Mouse (Mus musculus) limb, embryonic 10.5 days (tissue): ENCODE measurements around the gene Pikfyve. TPM values are rescaled to one million over a fixed set of nuclear protein-coding genes. Genes with fewer than 3 reads are reported as not detected.

Experiments
- DNase-seq: peaks from one replicate; pipeline ENCODE4 v3.0.0-alpha.2; 2017; ENCODE audit warnings: low spot score
- H3K27ac ChIP-seq: fragments of 300-500 bp; sonication (generic); 2 replicates; pipeline ENCODE4 v1.5.1; 2016; ENCODE audit warnings: mild to moderate bottlenecking
- H3K27me3 ChIP-seq: fragments of 300-500 bp; sonication (generic); 2 replicates; pipeline ENCODE4 v1.6.1; 2016; ENCODE audit warnings: low read depth, mild to moderate bottlenecking; ENCODE audit not compliant: poor library complexity, severe bottlenecking
- H3K36me3 ChIP-seq: fragments of 300-500 bp; sonication (generic); 2 replicates; pipeline ENCODE4 v1.6.1; 2016; ENCODE audit warnings: mild to moderate bottlenecking, moderate library complexity
- H3K4me1 ChIP-seq: fragments of 300-500 bp; sonication (generic); 2 replicates; pipeline ENCODE4 v1.6.1; 2016
- H3K4me3 ChIP-seq: fragments of 300-500 bp; sonication (generic); 2 replicates; pipeline ENCODE4 v1.5.1; 2016; ENCODE audit warnings: mild to moderate bottlenecking, moderate library complexity
- H3K9me3 ChIP-seq: fragments of 300-500 bp; sonication (generic); replicated peaks from 2 replicates; pipeline ENCODE4 v1.6.1; 2016; ENCODE audit warnings: mild to moderate bottlenecking
- WGBS: fragments of 180-500 bp; shearing (Covaris S2); methylation state at CpG from one replicate; pipeline ENCODE4 v1.1.7; 2016; 5-methylcytosine and 5-hydroxymethylcytosine counted together
- polyA plus RNA-seq: library from polyadenylated mRNA; unstranded; fragments of >200 nt; fragmentation: Nextera tagmentation; extraction: Ambion mirVana; gene quantifications from 2 replicates; pipeline ENCODE4 v1.2.1, GENCODE M21; 2016

Pikfyve gene
- polyA plus RNA-seq, 1 experiment from 2014 or later = 13.1 TPM

DNA sequence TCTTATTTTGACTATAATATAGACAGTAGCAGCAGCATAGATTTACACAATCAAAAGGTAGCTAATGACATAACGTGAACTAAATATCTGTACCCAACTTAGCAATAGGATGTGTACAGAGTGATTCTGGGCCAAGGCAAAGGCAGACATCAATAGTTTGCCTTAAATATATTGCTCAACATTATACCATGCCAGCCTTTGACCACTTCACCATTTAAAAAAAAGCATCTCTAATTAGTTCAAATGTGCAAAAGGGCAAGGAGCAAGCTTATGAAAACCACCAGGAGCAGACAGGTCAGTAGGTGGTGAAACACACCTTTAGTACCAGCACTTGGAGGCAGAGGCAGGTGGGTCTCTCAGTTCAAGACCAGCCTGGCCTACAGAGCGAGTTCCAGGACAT lies 12.8 kb upstream of the Pikfyve start:
- peaks cover 61% of the 10 kb centered on the region for H3K36me3 ChIP-seq
- peaks cover 11% of the 10 kb centered on the region; the same call in 1 of the 2 replicates for H3K4me1 ChIP-seq
- no peaks in the 10 kb centered on the region for H3K27me3 ChIP-seq
- no peak for DNase-seq
- 93% methylated on average over 2 of the region's 2 CpGs for WGBS
- no peak overlapping the region for H3K27ac ChIP-seq
- no peaks in the 10 kb centered on the region for H3K9me3 ChIP-seq
- H3K4me3 ChIP-seq = no peak overlapping the region

DNA sequence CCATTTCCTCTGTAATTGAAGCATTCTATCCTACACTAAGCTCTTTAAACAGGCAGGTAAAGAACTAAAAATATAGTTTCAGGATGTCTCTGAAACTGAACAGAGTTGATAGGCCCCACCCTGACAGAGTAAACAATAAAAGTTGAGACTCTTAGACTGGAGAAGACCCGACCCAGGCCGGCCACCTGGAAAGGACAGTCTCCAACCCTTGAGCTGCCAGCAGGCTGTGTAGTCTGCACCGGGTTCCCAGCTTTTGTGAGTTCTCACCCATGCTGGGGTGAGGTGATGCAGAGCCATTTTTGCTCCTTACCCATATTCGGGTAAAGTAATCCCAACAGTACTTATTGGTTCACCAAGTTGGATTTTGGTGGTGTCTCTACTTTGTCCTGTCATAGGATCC lies 10.3 kb upstream of the Pikfyve start:
- no peaks in the 10 kb centered on the region for H3K27me3 ChIP-seq
- no peak overlapping the region for H3K4me3 ChIP-seq
- no peak for DNase-seq
- peaks cover 11% of the 10 kb centered on the region; the same call in 1 of the 2 replicates for H3K4me1 ChIP-seq
- H3K27ac ChIP-seq = no peak overlapping the region
- peaks cover 36% of the 10 kb centered on the region for H3K36me3 ChIP-seq
- H3K9me3 ChIP-seq = no peaks in the 10 kb centered on the region
- 80% methylated on average over 4 of the region's 4 CpGs for WGBS

DNA sequence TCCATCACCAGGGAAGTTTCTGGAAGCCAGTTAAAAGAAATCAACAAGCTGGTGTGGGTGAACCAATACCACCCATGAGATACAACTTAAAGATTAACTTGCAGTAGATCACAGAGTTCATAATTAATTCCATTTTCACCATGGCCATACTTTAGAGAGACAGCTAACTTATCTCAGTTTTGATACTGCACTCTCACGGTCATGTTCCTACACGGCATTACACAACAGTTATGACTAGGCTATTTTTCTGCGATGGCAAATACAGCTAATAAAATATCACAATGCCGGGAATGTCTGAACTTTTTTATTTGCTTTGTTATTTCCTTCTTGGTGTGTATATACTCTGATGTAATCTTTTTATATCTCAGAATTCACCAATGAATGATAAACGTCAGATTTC lies 9.6 kb upstream of the Pikfyve start:
- H3K4me3 ChIP-seq = no peak overlapping the region
- H3K36me3 ChIP-seq = peaks cover 29% of the 10 kb centered on the region
- no peaks in the 10 kb centered on the region for H3K9me3 ChIP-seq
- H3K27ac ChIP-seq = no peak overlapping the region
- no peaks in the 10 kb centered on the region for H3K27me3 ChIP-seq
- WGBS = 89% methylated on average over 5 of the region's 5 CpGs
- no peak for DNase-seq
- H3K4me1 ChIP-seq = peaks cover 11% of the 10 kb centered on the region; the same call in 1 of the 2 replicates

DNA sequence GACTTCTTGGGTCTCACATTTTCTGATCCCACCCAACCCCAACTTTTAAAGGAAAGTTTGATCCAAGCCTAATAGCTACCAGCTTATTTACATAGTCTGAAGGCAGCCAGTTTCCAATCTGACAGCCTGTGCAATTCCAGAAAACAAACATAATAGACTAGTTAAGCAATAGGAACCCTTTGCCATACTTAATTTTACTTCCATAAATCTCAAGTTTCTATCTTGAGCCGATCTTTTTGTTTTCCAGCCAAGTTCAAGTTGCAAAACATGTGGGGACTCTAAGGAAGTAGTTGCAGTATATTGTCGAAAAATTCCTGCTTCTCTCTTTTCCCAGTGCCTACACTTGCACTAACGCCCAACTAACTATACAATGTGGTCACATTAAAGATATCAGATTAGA lies 9.0 kb upstream of the Pikfyve start:
- Histone ChIP-seq H3K27ac (no peak overlapping the region), H3K4me3 (peak overlapping the region; percentile 82), H3K36me3 (peaks cover 24% of the 10 kb centered on the region), H3K4me1 (peaks cover 11% of the 10 kb centered on the region; the same call in 1 of the 2 replicates), H3K27me3 (no peaks in the 10 kb centered on the region), H3K9me3 (no peaks in the 10 kb centered on the region)
- no peak for DNase-seq
- WGBS = 73% methylated on average over 3 of the region's 3 CpGs

DNA sequence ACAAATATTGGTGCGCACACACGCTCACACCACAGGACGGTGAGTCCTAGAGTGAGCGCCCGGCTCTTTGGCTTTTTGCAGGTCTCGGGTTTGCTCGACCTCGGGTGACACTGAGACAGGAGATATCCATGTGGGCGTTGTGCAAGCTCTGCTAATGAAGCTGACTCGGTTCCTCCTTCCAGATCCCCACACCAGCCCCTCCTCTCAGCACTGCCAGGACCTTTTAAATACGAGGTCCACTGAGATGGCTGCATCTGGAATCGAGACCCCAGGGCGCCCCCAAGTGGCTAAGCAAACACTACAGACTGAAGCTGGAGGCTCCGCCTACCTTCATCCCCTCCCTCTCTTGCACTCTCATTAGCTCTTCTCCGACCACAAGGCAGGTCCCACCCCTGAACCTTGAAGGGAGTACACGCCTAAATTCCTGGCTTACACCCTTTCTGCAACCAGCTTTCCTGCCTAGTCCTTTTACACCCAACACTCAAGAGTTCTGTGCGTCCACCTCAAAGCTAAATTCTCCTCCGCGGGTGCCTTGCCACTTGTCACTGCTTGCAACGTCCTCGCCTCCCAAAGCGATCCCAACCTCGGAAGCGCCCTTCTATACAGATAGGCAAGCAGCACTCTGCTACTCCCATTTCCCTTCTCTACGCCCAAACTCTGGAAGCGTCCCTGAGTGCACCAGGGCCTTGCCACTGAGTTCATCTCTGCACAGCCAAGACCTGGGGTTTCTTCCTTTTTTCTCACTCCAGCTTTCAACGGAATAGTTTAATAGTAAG lies 8.2 kb upstream of the Pikfyve start:
- Histone ChIP-seq H3K36me3 (peaks cover 15% of the 10 kb centered on the region), H3K27ac (peak overlapping the region; percentile 95), H3K27me3 (no peaks in the 10 kb centered on the region), H3K9me3 (no peaks in the 10 kb centered on the region), H3K4me1 (peaks cover 11% of the 10 kb centered on the region; the same call in 1 of the 2 replicates), H3K4me3 (peak overlapping the region; percentile 82)
- 8% methylated on average over 27 of the region's 27 CpGs for WGBS
- peak; percentile 91 for DNase-seq

DNA sequence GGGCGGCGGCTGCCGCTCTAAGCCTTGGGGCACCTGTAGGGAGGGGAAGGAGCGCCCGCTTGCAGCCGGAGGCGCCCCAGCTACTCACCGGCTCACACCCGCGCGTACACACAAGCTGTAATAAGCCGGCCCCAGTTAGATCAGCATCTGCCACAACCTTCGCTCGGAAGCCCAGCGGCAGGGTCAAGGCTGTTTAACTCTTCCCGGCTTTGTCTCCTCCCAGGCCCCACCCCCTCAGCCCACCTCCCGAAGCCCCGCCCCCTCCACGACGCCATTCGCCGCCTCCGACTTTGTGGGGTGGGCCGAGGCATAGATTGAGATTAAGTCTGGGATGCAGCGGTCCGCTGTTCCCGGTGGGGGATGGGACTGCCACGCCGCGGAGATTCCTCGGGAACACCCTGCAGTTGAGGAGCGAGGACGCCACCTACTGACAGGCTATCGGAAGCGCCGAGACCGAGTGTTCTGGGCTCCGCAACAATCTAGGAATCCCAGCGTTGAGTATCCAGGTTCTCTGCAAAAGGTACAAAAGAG lies 7.5 kb upstream of the Pikfyve start:
- Histone ChIP-seq H3K9me3 (no peaks in the 10 kb centered on the region), H3K4me1 (peaks cover 11% of the 10 kb centered on the region; the same call in 1 of the 2 replicates), H3K4me3 (peak overlapping the region; percentile 82), H3K36me3 (peaks cover 9% of the 10 kb centered on the region), H3K27ac (peak overlapping the region; percentile 95), H3K27me3 (no peaks in the 10 kb centered on the region)
- under 1% methylated on average over 39 of the region's 39 CpGs for WGBS
- DNase-seq = peak; percentile 97

DNA sequence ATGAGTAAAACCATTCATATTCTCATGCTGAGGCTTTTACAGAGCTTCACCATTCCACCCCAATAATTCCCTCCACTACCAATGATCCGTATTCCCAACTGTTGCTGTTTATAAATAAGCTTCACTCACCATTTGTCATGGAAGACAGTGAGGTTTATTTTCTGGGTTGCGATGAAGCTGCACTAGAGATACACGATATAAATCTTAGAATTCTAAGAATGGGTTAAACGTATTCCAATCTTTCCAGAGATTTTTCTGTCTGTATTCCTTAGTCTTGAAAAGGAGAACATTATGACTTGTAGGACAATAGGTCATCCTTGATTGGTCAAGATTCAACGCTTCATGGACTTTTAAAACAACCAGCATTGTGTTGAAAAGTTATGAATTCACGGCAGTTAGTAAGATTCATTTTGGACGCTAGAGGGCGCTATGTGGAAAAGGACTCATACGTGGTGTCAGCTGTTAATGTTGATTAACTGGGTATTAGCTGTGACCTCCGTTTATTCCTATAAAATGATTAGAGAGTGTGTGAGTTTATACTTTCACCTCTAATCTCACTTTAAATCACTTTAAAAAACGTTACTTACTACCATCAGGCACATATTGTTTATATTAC lies 6.7 kb upstream of the Pikfyve start:
- DNase-seq = peak; percentile 44
- WGBS = 8% methylated on average over 11 of the region's 11 CpGs

DNA sequence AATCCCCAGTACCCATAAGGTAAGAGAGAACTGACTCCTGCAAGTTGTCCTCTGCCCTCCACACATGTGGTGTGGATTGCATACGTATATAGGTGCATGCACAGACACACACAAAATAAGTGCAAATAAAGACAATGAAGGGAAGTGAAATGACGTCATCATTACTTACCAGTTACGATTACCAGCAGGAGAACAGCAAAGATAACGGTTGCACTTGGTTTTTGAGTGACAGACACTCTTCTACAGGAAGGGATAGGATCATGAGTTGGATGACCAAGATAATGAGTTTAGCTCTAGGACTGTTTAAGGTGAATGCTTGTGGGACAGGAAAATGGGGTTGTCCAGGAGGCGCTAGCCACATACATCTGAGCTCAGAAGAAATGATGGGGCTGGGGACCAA lies 5.0 kb upstream of the Pikfyve start:
- 95% methylated on average over 5 of the region's 5 CpGs for WGBS
- H3K27me3 ChIP-seq = no peaks in the 10 kb centered on the region
- DNase-seq = no peak
- H3K4me3 ChIP-seq = no peak overlapping the region
- H3K27ac ChIP-seq = no peak overlapping the region
- H3K9me3 ChIP-seq = no peaks in the 10 kb centered on the region
- peaks cover 15% of the 10 kb centered on the region; the same call in 1 of the 2 replicates for H3K4me1 ChIP-seq
- H3K36me3 ChIP-seq = no peaks in the 10 kb centered on the region

More for the DNA sequence above, 6.7 kb upstream of the Pikfyve start:
- H3K4me3 ChIP-seq = peak overlapping the region; percentile 82
- peaks cover 11% of the 10 kb centered on the region; the same call in 1 of the 2 replicates for H3K4me1 ChIP-seq
- H3K27ac ChIP-seq = peak overlapping the region; percentile 95
- no peaks in the 10 kb centered on the region for H3K9me3 ChIP-seq
- H3K36me3 ChIP-seq = peaks cover 1% of the 10 kb centered on the region
- H3K27me3 ChIP-seq = no peaks in the 10 kb centered on the region

DNA sequence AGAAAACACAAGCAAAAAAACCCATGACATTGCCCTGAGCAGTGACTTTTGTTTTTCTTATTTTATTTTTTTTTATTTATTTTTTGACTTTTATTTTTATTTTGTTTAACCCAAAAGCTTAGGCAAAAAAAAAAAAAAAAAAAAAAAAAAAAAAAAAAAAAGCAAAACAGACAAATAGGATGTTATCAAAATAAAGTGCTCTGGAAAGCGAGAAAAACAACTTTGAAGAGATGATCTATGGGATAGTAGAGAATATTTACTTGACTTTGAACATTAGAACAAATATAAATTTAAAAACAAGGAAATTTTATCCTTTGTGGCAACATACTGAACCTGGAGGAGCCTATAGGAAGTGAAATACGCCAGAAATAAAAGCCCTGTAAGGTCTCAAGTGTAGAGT lies 2.5 kb upstream of the Pikfyve start:
- Histone ChIP-seq H3K27ac (no peak overlapping the region), H3K4me1 (peaks cover 17% of the 10 kb centered on the region), H3K27me3 (no peaks in the 10 kb centered on the region), H3K4me3 (no peak overlapping the region), H3K36me3 (no peaks in the 10 kb centered on the region), H3K9me3 (no peaks in the 10 kb centered on the region)
- no peak for DNase-seq
- WGBS = 84% methylated on average over 2 of the region's 2 CpGs

DNA sequence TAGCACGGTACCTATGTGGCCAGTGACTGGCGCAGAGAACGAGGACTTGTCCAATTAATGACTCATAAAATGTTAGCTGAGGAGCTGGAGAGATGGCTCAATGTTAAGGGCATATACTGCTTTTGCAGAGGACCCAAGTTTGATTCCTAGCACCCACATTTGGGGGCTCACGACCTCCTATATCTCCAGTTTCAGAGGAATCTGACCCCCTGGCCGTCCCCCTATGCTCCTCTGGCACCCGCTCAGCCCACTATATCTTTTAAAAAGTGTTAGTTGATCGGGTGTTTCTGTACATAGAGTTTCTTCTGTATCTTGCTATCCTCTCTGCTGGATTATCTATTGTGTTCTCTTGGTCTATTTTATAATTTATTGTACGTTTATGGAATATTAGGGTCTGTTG lies 1.5 kb upstream of the Pikfyve start:
- DNase-seq = no peak
- no peak overlapping the region for H3K4me3 ChIP-seq
- no peaks in the 10 kb centered on the region for H3K36me3 ChIP-seq
- WGBS = 91% methylated on average over 8 of the region's 8 CpGs
- H3K9me3 ChIP-seq = no peaks in the 10 kb centered on the region
- H3K4me1 ChIP-seq = peaks cover 17% of the 10 kb centered on the region
- H3K27me3 ChIP-seq = no peaks in the 10 kb centered on the region
- H3K27ac ChIP-seq = no peak overlapping the region

DNA sequence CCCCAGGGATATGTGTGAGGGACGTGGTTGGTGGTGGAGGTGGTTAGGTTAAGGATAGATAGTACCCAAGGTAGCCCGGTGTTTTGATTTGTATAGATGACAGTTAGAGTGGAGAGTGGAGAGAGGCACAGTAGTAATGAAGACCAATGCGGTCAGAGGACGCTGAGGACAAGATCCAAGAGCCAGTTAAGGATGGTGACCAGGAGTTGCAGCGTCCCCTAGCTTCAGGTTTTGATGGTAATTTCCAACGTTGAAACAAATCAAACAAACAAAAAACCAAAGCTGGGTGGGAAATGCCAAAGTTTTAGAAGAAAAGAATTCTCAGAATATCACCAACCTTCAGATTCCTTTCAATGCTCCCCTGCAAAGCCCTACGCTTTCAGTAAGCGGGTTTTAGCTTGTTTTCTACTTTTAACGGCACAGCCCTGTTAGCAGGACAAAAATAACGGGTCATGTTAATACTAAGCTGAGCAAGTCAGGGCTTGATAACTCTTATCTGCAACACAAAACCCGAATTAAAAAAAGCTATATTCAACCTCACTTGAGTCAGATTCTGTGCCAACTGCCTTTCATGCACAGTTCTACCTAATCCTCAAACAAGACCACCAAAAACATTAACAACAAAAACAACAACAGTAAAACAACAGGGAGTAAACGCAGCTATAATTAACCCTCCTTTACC lies 818 bp upstream of the Pikfyve start:
- WGBS = 31% methylated on average over 12 of the region's 12 CpGs
- Histone ChIP-seq H3K9me3 (no peaks in the 10 kb centered on the region), H3K27ac (peak overlapping the region; percentile 90), H3K27me3 (no peaks in the 10 kb centered on the region), H3K36me3 (no peaks in the 10 kb centered on the region), H3K4me1 (peaks cover 17% of the 10 kb centered on the region), H3K4me3 (peak overlapping the region; percentile 97)
- DNase-seq = no peak

DNA sequence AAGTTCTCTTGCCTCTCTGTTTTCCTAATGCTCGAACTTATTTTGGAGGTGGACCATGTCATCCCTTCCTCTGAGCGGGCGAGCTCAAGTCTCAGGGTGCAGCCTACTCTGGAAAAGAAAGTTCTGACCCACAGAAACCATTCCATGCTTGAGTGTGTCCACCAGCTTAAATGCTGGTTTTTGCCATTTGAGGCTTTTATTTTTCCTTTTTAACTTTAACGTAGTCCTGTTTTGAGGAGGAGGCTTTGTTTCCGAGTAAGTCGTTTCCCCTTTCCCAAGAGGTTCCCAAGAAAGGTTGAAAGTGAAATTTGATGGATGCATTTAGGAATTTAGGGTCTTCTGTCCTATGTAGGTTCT lies 569 bp downstream of the Pikfyve start:
- Histone ChIP-seq H3K9me3 (no peaks in the 10 kb centered on the region), H3K4me3 (peak overlapping the region; percentile 97), H3K27me3 (no peaks in the 10 kb centered on the region), H3K36me3 (peaks cover 4% of the 10 kb centered on the region), H3K27ac (peak overlapping the region; percentile 90), H3K4me1 (peaks cover 17% of the 10 kb centered on the region)
- under 1% methylated on average over 6 of the region's 6 CpGs for WGBS
- no peak for DNase-seq

DNA sequence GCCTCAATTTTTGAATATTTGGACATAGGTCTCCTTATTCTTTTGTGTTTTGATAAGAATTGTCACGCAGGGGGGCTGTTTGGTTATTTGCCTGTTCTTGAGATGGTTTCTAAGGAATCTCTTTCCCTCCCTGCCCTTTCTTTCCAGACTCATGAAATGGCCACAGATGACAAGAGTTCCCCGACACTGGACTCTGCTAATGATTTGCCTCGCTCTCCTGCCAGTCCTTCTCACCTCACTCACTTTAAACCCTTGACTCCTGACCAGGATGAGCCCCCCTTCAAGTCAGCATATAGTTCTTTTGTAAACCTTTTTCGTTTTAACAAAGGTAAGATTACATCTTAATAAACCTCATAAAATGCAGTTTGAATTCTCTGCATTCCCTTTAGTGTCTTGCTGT lies 3.7 kb downstream of the Pikfyve start:
- Histone ChIP-seq H3K4me1 (peaks cover 17% of the 10 kb centered on the region), H3K36me3 (peaks cover 26% of the 10 kb centered on the region), H3K9me3 (no peaks in the 10 kb centered on the region), H3K27me3 (no peaks in the 10 kb centered on the region), H3K27ac (no peak overlapping the region), H3K4me3 (no peak overlapping the region)
- WGBS = 86% methylated on average over 4 of the region's 4 CpGs
- no peak for DNase-seq
